Mouse (Mus musculus) thymus, adult 2 months (tissue): Measurements from ENCODE around the gene Agap3. TPM values are rescaled to one million over a fixed set of nuclear protein-coding genes. Genes with fewer than 3 reads are reported as not detected.

ENCODE experiments used
- DNase-seq: peaks from one replicate; pipeline ENCODE4 v3.0.0; 2021
- H3K27ac ChIP-seq: fragments of 200-500 bp; 2 replicates; pipeline ENCODE4 v1.5.1; 2012; ENCODE audit warnings: low read length, control low read depth; ENCODE audit not compliant: control insufficient read depth, insufficient read depth
- H3K27me3 ChIP-seq: fragments of 200-500 bp; 2 replicates; pipeline ENCODE4 v1.6.1; 2012; ENCODE audit warnings: mild to moderate bottlenecking, low read length, moderate library complexity, mixed read lengths; ENCODE audit not compliant: control insufficient read depth, insufficient read depth
- H3K36me3 ChIP-seq: fragments of 200-500 bp; 2 replicates; pipeline ENCODE4 v1.6.1; 2012; ENCODE audit warnings: mild to moderate bottlenecking, low read length, moderate library complexity; ENCODE audit not compliant: control insufficient read depth, insufficient read depth
- H3K4me1 ChIP-seq: fragments of 200-500 bp; replicated peaks from 2 replicates; pipeline ENCODE4 v1.6.1; 2012; ENCODE audit warnings: low read length; ENCODE audit not compliant: control insufficient read depth, insufficient read depth
- H3K4me3 ChIP-seq: fragments of 200-500 bp; 2 replicates; pipeline ENCODE4 v1.5.1; 2012; ENCODE audit warnings: mild to moderate bottlenecking, low read length, control low read depth, moderate library complexity; ENCODE audit not compliant: control insufficient read depth, insufficient read depth
- CTCF ChIP-seq: fragments of 200-500 bp; IDR thresholded peaks from 2 replicates; pipeline ENCODE4 v1.5.1; 2012; ENCODE audit warnings: mild to moderate bottlenecking, control low read depth, low read length, moderate library complexity, borderline replicate concordance; ENCODE audit not compliant: control insufficient read depth, poor library complexity, insufficient read depth; ENCODE audit errors: extremely low read depth
- POLR2A ChIP-seq: fragments of 200-500 bp; IDR thresholded peaks from 2 replicates; pipeline ENCODE4 v1.6.1; 2012; ENCODE audit warnings: mild to moderate bottlenecking, low read length, control low read depth, moderate library complexity; ENCODE audit not compliant: control insufficient read depth, poor library complexity, insufficient read depth; ENCODE audit errors: extremely low read depth
- WGBS: fragments of 180-500 bp; shearing (Covaris S2); methylation state at CpG from one replicate; pipeline ENCODE4 v1.1.7; 2018; 5-methylcytosine and 5-hydroxymethylcytosine counted together
- polyA plus RNA-seq: library from polyadenylated mRNA; depleted of rRNA; stranded (reverse); fragments of >200 nt; gene quantifications from 2 replicates; pipeline ENCODE4 v1.2.3, GENCODE M21; 2012

Agap3 gene
- polyA plus RNA-seq, 1 experiment, result 111 TPM

DNA sequence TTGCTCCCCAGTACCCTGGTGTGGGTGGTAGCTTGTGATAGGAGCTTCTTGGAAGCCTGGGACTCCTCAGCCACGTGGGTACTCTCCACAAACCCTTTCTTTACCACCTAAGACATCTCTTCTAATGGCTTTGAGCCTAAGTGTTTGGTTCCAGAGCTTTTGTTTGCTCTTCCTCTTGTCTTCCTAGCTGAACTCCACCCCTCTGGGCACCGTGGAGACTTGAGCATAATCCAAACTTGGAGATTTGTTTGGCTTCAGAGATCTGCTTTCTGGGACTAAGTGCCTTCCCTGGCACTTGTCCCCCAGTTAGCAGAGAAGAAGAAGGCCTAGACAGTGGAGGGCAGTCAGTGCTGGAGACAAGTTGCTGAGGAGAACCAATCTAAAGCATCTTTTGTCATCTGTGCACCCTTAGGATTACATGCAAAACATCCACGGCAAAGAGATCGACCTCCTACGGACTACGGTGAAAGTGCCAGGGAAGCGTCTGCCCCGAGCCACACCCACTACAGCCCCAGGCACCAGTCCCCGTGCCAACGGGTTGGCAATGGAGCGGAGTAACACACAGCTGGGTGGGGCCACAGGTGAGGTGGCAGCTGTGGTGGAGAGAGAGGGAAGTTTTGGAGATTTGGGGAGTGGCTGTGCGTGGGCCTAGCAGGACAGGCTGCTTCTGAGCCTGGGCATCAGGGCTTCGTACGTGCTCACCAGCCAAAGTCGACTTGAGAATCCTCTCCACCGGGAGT, 40.7 kb downstream of the Agap3 start:
- H3K36me3 ChIP-seq, result peaks cover 16% of the 10 kb centered on the region

GRCm38 (mm10) chr5:24495019-24495418, 43.0 kb downstream of the Agap3 start:
- H3K4me3 ChIP-seq, result no peak overlapping the region
- H3K4me1 ChIP-seq, result no peaks in the 10 kb centered on the region
- H3K27ac ChIP-seq, result no peak overlapping the region
- DNase-seq, result no peak
- H3K27me3 ChIP-seq, result no peaks in the 10 kb centered on the region
- no peak for TF ChIP-seq CTCF
- TF ChIP-seq POLR2A, result no peak
- peaks cover 16% of the 10 kb centered on the region for H3K36me3 ChIP-seq
- 96% methylated on average over 15 of the region's 15 CpGs for WGBS

More for the DNA sequence above, 40.7 kb downstream of the Agap3 start:
- WGBS, result 94% methylated on average over 16 of the region's 16 CpGs
- H3K4me3 ChIP-seq, result no peak overlapping the region
- no peaks in the 10 kb centered on the region for H3K4me1 ChIP-seq
- H3K27me3 ChIP-seq, result no peaks in the 10 kb centered on the region
- no peak overlapping the region for H3K27ac ChIP-seq
- TF ChIP-seq POLR2A (no peak), CTCF (no peak)
- no peak for DNase-seq

DNA sequence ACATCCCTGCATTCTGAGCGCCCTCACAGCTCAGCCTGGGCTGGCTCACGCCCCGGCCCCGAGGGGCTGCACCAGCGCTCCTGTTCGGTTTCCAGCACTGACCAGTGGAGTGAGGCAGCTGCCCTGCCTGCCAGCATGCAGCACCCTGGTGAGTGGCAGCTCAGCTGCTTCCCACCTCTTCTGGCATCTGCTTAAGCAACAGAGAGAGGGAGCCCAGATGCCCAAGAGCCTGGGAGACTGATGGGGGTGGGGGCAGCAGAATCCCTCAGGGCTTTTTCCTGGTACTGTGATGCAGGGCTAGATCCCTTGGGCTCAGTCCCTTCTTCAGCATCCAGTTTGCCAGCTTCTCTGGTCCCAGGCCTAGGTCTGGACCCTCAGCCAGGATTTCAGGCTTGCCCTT, 44.8 kb downstream of the Agap3 start:
- TF ChIP-seq POLR2A, result no peak
- no peak for TF ChIP-seq CTCF
- no peaks in the 10 kb centered on the region for H3K4me1 ChIP-seq
- H3K36me3 ChIP-seq, result peaks cover 21% of the 10 kb centered on the region
- DNase-seq, result no peak
- H3K27me3 ChIP-seq, result no peaks in the 10 kb centered on the region
- no peak overlapping the region for H3K4me3 ChIP-seq
- no peak overlapping the region for H3K27ac ChIP-seq
- 96% methylated on average over 6 of the region's 6 CpGs for WGBS

DNA sequence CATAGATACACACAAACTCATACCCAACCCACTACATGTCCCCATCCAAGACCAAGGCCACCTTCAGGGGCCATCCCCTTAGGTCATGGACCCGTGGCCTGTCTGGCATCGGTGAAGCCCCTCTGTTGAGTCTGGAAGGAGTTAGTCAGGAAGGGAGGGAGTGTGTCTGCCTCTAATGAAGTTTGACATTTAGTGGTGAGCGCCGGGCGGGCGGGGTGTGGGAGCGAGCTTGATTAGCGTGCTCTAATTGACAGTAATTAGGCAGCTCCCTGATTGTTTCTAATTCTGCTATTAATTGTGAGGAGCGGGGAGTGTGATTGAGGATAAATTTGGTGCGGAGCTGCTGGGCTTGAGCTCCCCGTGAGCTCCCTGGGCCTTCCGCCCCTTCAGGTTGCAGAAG, 45.5 kb downstream of the Agap3 start:
- H3K4me3 ChIP-seq, result no peak overlapping the region
- no peak for DNase-seq
- no peak overlapping the region for H3K27ac ChIP-seq
- WGBS, result 98% methylated on average over 12 of the region's 12 CpGs
- no peaks in the 10 kb centered on the region for H3K4me1 ChIP-seq
- peaks cover 17% of the 10 kb centered on the region for H3K36me3 ChIP-seq
- TF ChIP-seq POLR2A (no peak), CTCF (no peak)
- H3K27me3 ChIP-seq, result no peaks in the 10 kb centered on the region

GRCm38 (mm10) chr5:24499113-24499512, 47.1 kb downstream of the Agap3 start:
- 98% methylated on average over 10 of the region's 10 CpGs for WGBS
- peaks cover 8% of the 10 kb centered on the region; the same call in 1 of the 2 replicates for H3K36me3 ChIP-seq
- DNase-seq, result no peak

DNA sequence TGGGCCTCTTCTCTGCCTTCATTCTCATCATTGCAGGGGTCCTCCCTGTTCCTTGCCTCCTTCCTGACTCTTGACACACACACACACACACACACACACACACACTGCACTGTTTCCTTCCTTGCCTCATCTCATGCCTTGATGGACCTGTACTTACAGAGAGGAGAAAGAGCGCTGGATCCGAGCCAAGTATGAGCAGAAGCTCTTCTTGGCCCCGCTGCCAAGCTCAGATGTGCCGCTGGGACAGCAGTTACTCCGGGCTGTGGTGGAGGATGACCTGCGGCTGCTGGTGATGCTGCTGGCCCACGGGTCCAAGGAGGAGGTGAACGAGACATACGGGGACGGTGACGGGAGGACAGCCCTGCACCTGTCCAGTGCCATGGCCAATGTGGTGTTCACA, 48.9 kb downstream of the Agap3 start:
- Histone ChIP-seq H3K27me3 (no peaks in the 10 kb centered on the region), H3K27ac (no peak overlapping the region), H3K4me1 (no peaks in the 10 kb centered on the region), H3K36me3 (peaks cover 8% of the 10 kb centered on the region; the same call in 1 of the 2 replicates), H3K4me3 (no peak overlapping the region)
- WGBS, result 95% methylated on average over 11 of the region's 11 CpGs
- no peak for DNase-seq
- TF ChIP-seq CTCF (no peak), POLR2A (no peak)

More at GRCm38 (mm10) chr5:24499113-24499512, 47.1 kb downstream of the Agap3 start:
- TF ChIP-seq POLR2A (no peak), CTCF (no peak)
- Histone ChIP-seq H3K4me1 (no peaks in the 10 kb centered on the region), H3K4me3 (no peak overlapping the region), H3K27me3 (no peaks in the 10 kb centered on the region), H3K27ac (no peak overlapping the region)

DNA sequence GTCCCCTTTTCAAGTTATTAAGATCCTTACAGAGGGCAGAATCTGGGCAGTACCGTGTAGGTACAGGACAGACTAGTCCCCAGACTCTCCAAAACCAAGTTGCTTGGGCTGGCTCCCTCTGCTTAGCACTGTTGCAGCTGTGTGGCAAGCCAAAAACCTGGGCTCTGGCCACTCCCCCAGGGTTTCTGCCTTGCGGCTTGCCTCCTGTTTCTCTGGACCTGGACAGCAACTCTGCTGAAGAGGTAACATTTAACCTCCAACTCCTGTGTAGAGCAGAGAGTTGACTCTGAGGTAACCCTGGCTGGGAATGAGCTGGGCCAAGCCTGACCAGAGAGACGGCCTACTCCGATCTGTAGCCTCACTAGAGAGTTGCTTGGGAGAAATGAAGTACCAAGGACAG, 50.8 kb downstream of the Agap3 start:
- Histone ChIP-seq H3K27me3 (no peaks in the 10 kb centered on the region), H3K4me3 (no peak overlapping the region), H3K27ac (no peak overlapping the region), H3K36me3 (peaks cover 8% of the 10 kb centered on the region; the same call in 1 of the 2 replicates), H3K4me1 (no peaks in the 10 kb centered on the region)
- DNase-seq, result no peak
- TF ChIP-seq POLR2A (no peak), CTCF (no peak)
- WGBS, result 94% methylated on average over 4 of the region's 4 CpGs
